Mouse (Mus musculus): ENCODE data around the gene Lmbr1l. TPM values are rescaled to one million over a fixed set of nuclear protein-coding genes. Genes with fewer than 3 reads are reported as not detected.
A peak's percentile ranks its signal among the peaks of the same experiment; 100 is the strongest.

Gene Lmbr1l
- polyA plus RNA-seq, 1 experiment from 2014 or later = 26.4 TPM

- H3K27me3 ChIP-seq = no peaks in the 10 kb centered on the region
- no peaks in the 10 kb centered on the region for H3K36me3 ChIP-seq
- H3K4me1 ChIP-seq = peaks cover 34% of the 10 kb centered on the region
- H3K9ac ChIP-seq = peak overlapping the region; percentile 98
- peak overlapping the region; percentile 99 for H3K27ac ChIP-seq
- H3K4me2 ChIP-seq (replicated peaks) = peak overlapping the region; percentile 100
- no peaks in the 10 kb centered on the region for H3K9me3 ChIP-seq
- peak overlapping the region; percentile 96 for H3K4me3 ChIP-seq
- peak; percentile 71 for ATAC-seq (ENCODE audit: insufficient number of reproducible peaks, insufficient read depth, low FRiP score, low TSS enrichment)
- 1% methylated on average over 51 of the region's 51 CpGs for WGBS
Measured at GRCm38 (mm10) chr15:98871916-98872888, 45.8 kb downstream of the Lmbr1l start.

GRCm38 (mm10) chr15:98871070-98871915, 46.7 kb downstream of the Lmbr1l start, which contains the start of gene Kmt2d:
TSS of gene Kmt2d (minus strand) at chr15:98871204.
- Histone ChIP-seq H3K4me2 (replicated peaks) (peak within 1 kb of the TSS; percentile 100), H3K36me3 (peaks cover 3% of the 10 kb centered on the region), H3K9ac (peak within 1 kb of the TSS; percentile 98), H3K27ac (peak within 1 kb of the TSS; percentile 99), H3K4me3 (peak within 1 kb of the TSS; percentile 96), H3K4me1 (peaks cover 36% of the 10 kb centered on the region), H3K9me3 (no peaks in the 10 kb centered on the region), H3K27me3 (no peaks in the 10 kb centered on the region)
- under 1% methylated on average over 91 of the region's 94 CpGs for WGBS
- peak; percentile 32; the same call in 1 of the 2 replicates for ATAC-seq (ENCODE audit: insufficient number of reproducible peaks, insufficient read depth, low FRiP score, low TSS enrichment)

GRCm38 (mm10) chr15:98870179-98871069, 47.6 kb downstream of the Lmbr1l start:
- no peak for ATAC-seq (ENCODE audit: insufficient number of reproducible peaks, insufficient read depth, low FRiP score, low TSS enrichment)
- Histone ChIP-seq H3K9ac (peak overlapping the region; percentile 98), H3K27ac (peak overlapping the region; percentile 99; the same call in 1 of the 2 replicates), H3K4me1 (peaks cover 36% of the 10 kb centered on the region), H3K9me3 (no peaks in the 10 kb centered on the region), H3K36me3 (peaks cover 11% of the 10 kb centered on the region), H3K27me3 (no peaks in the 10 kb centered on the region), H3K4me3 (peak overlapping the region; percentile 96), H3K4me2 (replicated peaks) (peak overlapping the region; percentile 100)
- 0% methylated on average over 15 of the region's 16 CpGs for WGBS

GRCm38 (mm10) chr15:98869342-98870178, 48.5 kb downstream of the Lmbr1l start:
- Histone ChIP-seq H3K36me3 (peaks cover 20% of the 10 kb centered on the region), H3K4me1 (peaks cover 36% of the 10 kb centered on the region), H3K9me3 (no peaks in the 10 kb centered on the region), H3K4me2 (replicated peaks) (peak overlapping the region; percentile 100), H3K4me3 (peak overlapping the region; percentile 96), H3K27me3 (no peaks in the 10 kb centered on the region), H3K27ac (peak overlapping the region; percentile 99; the same call in 1 of the 2 replicates), H3K9ac (peak overlapping the region; percentile 98)
- 13% methylated on average over 8 of the region's 8 CpGs for WGBS
- ATAC-seq (ENCODE audit: insufficient number of reproducible peaks, insufficient read depth, low FRiP score, low TSS enrichment) = no peak

GRCm38 (mm10) chr15:98868346-98869063, 49.5 kb downstream of the Lmbr1l start:
- Histone ChIP-seq H3K4me1 (peaks cover 36% of the 10 kb centered on the region), H3K27ac (no peak overlapping the region; the same call in 1 of the 2 replicates), H3K4me2 (replicated peaks) (peak overlapping the region; percentile 100), H3K36me3 (peaks cover 31% of the 10 kb centered on the region), H3K9ac (peak overlapping the region; percentile 98), H3K27me3 (no peaks in the 10 kb centered on the region), H3K9me3 (no peaks in the 10 kb centered on the region), H3K4me3 (peak overlapping the region; percentile 96)
- no peak for ATAC-seq (ENCODE audit: insufficient number of reproducible peaks, insufficient read depth, low FRiP score, low TSS enrichment)
- 33% methylated on average over 11 of the region's 11 CpGs for WGBS

- no peak overlapping the region for H3K9ac ChIP-seq
- peaks cover 32% of the 10 kb centered on the region for H3K4me1 ChIP-seq
- H3K4me3 ChIP-seq = peak overlapping the region; percentile 96; the same call in 1 of the 2 replicates
- no peaks in the 10 kb centered on the region for H3K27me3 ChIP-seq
- 69% methylated on average over 6 of the region's 6 CpGs for WGBS
- peak overlapping the region; percentile 100 for H3K4me2 ChIP-seq (replicated peaks)
- ATAC-seq (ENCODE audit: insufficient number of reproducible peaks, insufficient read depth, low FRiP score, low TSS enrichment) = no peak
- no peaks in the 10 kb centered on the region for H3K9me3 ChIP-seq
- no peak overlapping the region for H3K27ac ChIP-seq
- H3K36me3 ChIP-seq = peaks cover 42% of the 10 kb centered on the region
Measured at GRCm38 (mm10) chr15:98867321-98867720, 50.7 kb downstream of the Lmbr1l start.

GRCm38 (mm10) chr15:98866501-98866900, 51.5 kb downstream of the Lmbr1l start:
- WGBS = 88% methylated on average over 5 of the region's 5 CpGs
- no peak overlapping the region for H3K9ac ChIP-seq
- H3K4me3 ChIP-seq = no peak overlapping the region
- no peaks in the 10 kb centered on the region for H3K27me3 ChIP-seq
- H3K36me3 ChIP-seq = peaks cover 51% of the 10 kb centered on the region
- no peak for ATAC-seq (ENCODE audit: insufficient number of reproducible peaks, insufficient read depth, low FRiP score, low TSS enrichment)
- no peaks in the 10 kb centered on the region for H3K9me3 ChIP-seq
- no peak overlapping the region for H3K27ac ChIP-seq
- peaks cover 32% of the 10 kb centered on the region for H3K4me1 ChIP-seq
- no peak overlapping the region for H3K4me2 ChIP-seq (replicated peaks)

- Histone ChIP-seq H3K36me3 (peaks cover 58% of the 10 kb centered on the region), H3K9ac (no peak overlapping the region), H3K4me3 (no peak overlapping the region), H3K27ac (no peak overlapping the region), H3K4me1 (peaks cover 32% of the 10 kb centered on the region), H3K27me3 (no peaks in the 10 kb centered on the region), H3K4me2 (replicated peaks) (no peak overlapping the region), H3K9me3 (no peaks in the 10 kb centered on the region)
- no peak for ATAC-seq (ENCODE audit: insufficient number of reproducible peaks, insufficient read depth, low FRiP score, low TSS enrichment)
- WGBS = 95% methylated on average over 8 of the region's 8 CpGs
Measured at GRCm38 (mm10) chr15:98865771-98866170, 52.3 kb downstream of the Lmbr1l start.

GRCm38 (mm10) chr15:98864951-98865350, 53.1 kb downstream of the Lmbr1l start:
- peaks cover 66% of the 10 kb centered on the region for H3K36me3 ChIP-seq
- WGBS = 87% methylated on average over 6 of the region's 6 CpGs
- H3K9me3 ChIP-seq = no peaks in the 10 kb centered on the region
- peaks cover 30% of the 10 kb centered on the region for H3K4me1 ChIP-seq
- no peak overlapping the region for H3K4me3 ChIP-seq
- ATAC-seq (ENCODE audit: insufficient number of reproducible peaks, insufficient read depth, low FRiP score, low TSS enrichment) = no peak
- no peak overlapping the region for H3K4me2 ChIP-seq (replicated peaks)
- H3K27me3 ChIP-seq = no peaks in the 10 kb centered on the region
- H3K27ac ChIP-seq = no peak overlapping the region
- H3K9ac ChIP-seq = no peak overlapping the region
